Mouse (Mus musculus) cerebellum, adult 2 months (tissue): ENCODE measurements around the gene Pfkfb2. TPM values are rescaled to one million over a fixed set of nuclear protein-coding genes. Genes with fewer than 3 reads are reported as not detected.

ENCODE experiments used
- DNase-seq, 2 experiments: peaks; one replicate each; pipeline ENCODE4 v3.0.0; 2021
- H3K27ac ChIP-seq: fragments of 200-500 bp; 2 replicates; pipeline ENCODE4 v1.5.1; 2012; ENCODE audit warnings: low read length, control low read depth, inconsistent platforms; ENCODE audit not compliant: insufficient read depth
- H3K27me3 ChIP-seq: fragments of 200-500 bp; 2 replicates; pipeline ENCODE4 v1.6.1; 2012; ENCODE audit warnings: inconsistent platforms, mild to moderate bottlenecking, low read length, moderate library complexity; ENCODE audit not compliant: control insufficient read depth, insufficient read depth
- H3K4me1 ChIP-seq: fragments of 200-500 bp; 2 replicates; pipeline ENCODE4 v1.6.1; 2011; ENCODE audit warnings: low read length; ENCODE audit not compliant: control insufficient read depth, insufficient read depth
- H3K4me3 ChIP-seq: fragments of 200-500 bp; replicated peaks from 2 replicates; pipeline ENCODE3; 2011; ENCODE audit warnings: mild to moderate bottlenecking, low read depth, low read length, control low read depth; ENCODE audit not compliant: insufficient read depth
- CTCF ChIP-seq: fragments of 200-500 bp; IDR thresholded peaks from 2 replicates; pipeline ENCODE4 v1.5.1; 2011; ENCODE audit warnings: low read depth, mild to moderate bottlenecking, control low read depth, low read length, moderate library complexity, borderline replicate concordance; ENCODE audit not compliant: insufficient read depth
- POLR2A ChIP-seq: fragments of 200-500 bp; IDR thresholded peaks from 2 replicates; pipeline ENCODE4 v1.6.1; 2011; ENCODE audit warnings: low read length, control low read depth, borderline replicate concordance; ENCODE audit not compliant: insufficient read depth
- WGBS: fragments of 180-500 bp; shearing (Covaris S2); methylation state at CpG from one replicate; pipeline ENCODE4 v1.1.7; 2018; 5-methylcytosine and 5-hydroxymethylcytosine counted together
- polyA plus RNA-seq: library from polyadenylated mRNA; depleted of rRNA; stranded (reverse); fragments of >200 nt; gene quantifications from 2 replicates; pipeline ENCODE4 v1.2.3, GENCODE M21; 2012

Pfkfb2 gene
- polyA plus RNA-seq, 1 experiment: 42.6 TPM

DNA sequence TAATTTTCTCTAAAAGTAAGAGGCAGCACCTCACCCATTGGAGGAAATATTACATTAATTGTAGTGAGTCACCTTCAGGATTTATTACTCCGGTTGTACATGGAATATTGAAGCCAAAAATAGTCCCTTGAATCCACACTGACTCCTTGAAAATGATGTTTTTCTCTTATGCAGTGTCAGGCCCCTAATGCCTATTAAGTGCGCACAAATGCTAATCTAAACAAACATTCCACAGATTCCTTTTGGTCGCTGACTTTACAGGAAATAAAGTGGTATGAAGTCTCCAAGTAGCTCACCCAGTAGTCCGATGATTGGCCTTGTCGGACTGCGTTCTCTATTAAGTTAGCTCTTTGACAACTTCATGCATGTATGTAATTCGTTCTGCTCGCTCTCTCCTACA, 5.8 kb upstream of the Pfkfb2 start:
- Histone ChIP-seq H3K27me3 (no peaks in the 10 kb centered on the region), H3K4me1 (no peaks in the 10 kb centered on the region), H3K4me3 (no peak overlapping the region), H3K27ac (no peak overlapping the region)
- 84% methylated on average over 8 of the region's 8 CpGs for WGBS
- DNase-seq: no peak
- TF ChIP-seq POLR2A: no peak
- no peak for TF ChIP-seq CTCF

DNA sequence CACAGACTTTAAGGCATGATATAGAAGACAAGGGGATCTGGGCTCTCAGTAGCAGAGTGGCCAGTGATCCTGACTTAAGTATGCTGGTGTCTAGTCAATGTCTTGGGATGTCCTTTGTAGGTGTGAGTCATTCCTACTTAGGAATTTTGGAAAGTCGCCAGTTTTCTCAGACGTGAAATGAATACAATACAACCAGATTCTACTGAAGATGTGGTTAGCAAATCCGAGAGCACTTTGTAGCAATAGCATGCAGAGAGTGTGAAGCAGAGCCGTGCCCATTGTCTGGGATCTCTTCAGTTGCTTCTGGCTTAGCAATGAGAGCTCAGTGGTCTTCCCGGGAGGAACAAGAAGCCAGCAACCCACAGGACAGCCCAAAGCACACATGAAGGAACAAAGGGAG, 5.4 kb upstream of the Pfkfb2 start:
- Histone ChIP-seq H3K27ac (no peak overlapping the region), H3K4me1 (no peaks in the 10 kb centered on the region), H3K4me3 (no peak overlapping the region), H3K27me3 (no peaks in the 10 kb centered on the region)
- 38% methylated on average over 5 of the region's 5 CpGs for WGBS
- no peak for TF ChIP-seq POLR2A
- no peak for TF ChIP-seq CTCF
- DNase-seq: no peak

DNA sequence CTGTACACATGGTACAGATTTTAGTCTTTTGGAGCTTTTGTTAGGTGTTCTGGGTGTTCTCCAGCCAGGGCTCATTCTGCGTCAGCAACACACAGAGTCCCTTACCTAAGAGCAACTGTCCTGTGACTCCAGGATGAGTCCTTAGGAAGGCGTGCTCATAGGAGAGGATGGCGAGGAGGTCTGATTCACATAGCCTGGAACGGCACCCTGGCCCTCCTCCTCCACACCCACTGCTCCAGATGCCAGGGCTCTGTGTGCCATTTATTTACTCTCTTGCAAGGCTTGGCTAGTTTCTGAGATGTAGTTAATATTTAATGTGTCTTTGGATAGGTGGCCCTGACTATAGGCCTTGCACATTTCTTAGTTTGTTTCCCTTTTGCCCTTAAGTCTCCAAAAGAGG, 4.6 kb upstream of the Pfkfb2 start:
- Histone ChIP-seq H3K27me3 (no peaks in the 10 kb centered on the region), H3K4me1 (no peaks in the 10 kb centered on the region), H3K4me3 (no peak overlapping the region), H3K27ac (no peak overlapping the region)
- no peak for DNase-seq
- 89% methylated on average over 4 of the region's 4 CpGs for WGBS
- no peak for TF ChIP-seq POLR2A
- TF ChIP-seq CTCF: no peak

DNA sequence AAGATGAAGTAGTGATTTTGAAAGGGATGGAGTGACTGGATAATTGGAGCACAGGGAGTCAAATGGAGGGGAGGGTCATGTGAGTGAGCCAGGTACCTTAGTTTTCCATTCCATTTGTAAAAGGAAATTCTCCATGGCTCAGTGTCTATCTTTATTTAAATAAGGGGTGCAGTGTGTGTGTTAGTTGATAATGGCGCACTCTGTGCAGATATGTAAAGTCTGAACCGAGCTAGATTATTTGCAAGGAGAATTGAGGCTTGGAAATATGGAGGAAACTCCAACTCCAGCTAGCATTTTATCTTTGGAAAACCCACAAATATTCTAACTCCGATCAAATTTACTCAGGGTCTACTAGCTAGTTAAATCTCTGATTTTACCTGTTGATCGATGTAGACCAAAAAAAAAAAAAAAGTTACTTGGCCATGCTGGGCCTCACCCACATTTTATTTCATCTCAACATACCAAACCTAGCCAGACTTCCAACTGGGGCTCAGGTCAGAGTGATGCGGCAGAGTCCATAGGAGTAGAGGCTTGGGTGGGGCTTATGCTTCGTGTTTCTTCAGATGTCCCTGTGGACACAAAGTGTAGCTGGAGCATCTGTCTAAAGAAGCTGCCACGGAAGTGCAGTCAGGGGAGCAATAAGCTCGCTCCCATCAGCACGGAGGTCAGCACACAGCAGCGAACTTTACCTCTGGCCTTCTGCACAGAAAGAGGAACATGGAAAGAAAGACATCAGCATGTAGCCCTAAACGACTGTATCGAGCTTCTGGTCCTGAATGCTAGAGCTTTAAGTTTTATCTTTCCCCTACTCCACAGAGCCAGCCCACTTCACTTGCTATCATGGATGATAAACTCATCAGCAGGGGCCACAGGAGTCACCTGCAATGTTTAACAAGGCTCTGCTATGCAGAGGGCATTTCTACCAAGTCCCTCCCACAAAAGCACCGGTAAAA, 3.9 kb upstream of the Pfkfb2 start:
- Histone ChIP-seq H3K4me1 (no peaks in the 10 kb centered on the region), H3K27ac (no peak overlapping the region), H3K27me3 (no peaks in the 10 kb centered on the region), H3K4me3 (no peak overlapping the region)
- TF ChIP-seq POLR2A (no peak), CTCF (no peak)
- no peak for DNase-seq
- 90% methylated on average over 13 of the region's 13 CpGs for WGBS

GRCm38 (mm10) chr1:130731741-130732337, 2.8 kb upstream of the Pfkfb2 start, which contains the start of gene AA986860:
Gene AA986860 (plus strand): TSS chr1:130731976.
- TF ChIP-seq POLR2A (no peak), CTCF (no peak)
- DNase-seq: no peak
- WGBS: 35% methylated on average over 10 of the region's 10 CpGs

DNA sequence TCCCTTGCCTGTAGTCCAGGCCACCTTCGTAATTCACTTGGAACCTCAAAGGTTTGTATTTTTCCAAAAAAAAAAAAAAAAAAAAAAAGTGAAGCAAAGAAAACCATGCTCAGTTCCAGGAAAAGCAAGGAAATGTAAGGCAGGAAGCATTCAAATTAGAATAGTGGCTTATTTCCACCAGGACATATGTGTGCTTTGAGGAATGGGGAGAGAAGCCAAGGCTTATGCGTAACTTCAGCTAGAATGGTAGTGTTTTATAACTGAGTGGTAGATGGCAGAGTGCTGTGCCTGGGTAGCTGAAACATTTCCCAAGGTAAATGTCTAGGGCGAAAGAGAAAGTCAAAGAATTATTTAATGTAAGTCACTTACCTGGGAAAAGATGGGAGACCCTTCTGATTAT, 345 bp downstream of the Pfkfb2 start:
- Histone ChIP-seq H3K27me3 (no peaks in the 10 kb centered on the region), H3K4me1 (no peaks in the 10 kb centered on the region; the same call in 1 of the 2 replicates), H3K4me3 (no peak overlapping the region), H3K27ac (no peak overlapping the region)
- TF ChIP-seq POLR2A (no peak), CTCF (no peak)
- WGBS: 53% methylated on average over 3 of the region's 3 CpGs
- no peak for DNase-seq

More at GRCm38 (mm10) chr1:130731741-130732337, 2.8 kb upstream of the Pfkfb2 start, which contains the start of gene AA986860:
- Histone ChIP-seq H3K4me3 (no peak within 1 kb of the TSS), H3K27me3 (no peaks in the 10 kb centered on the region), H3K27ac (no peak within 1 kb of the TSS), H3K4me1 (no peaks in the 10 kb centered on the region)

DNA sequence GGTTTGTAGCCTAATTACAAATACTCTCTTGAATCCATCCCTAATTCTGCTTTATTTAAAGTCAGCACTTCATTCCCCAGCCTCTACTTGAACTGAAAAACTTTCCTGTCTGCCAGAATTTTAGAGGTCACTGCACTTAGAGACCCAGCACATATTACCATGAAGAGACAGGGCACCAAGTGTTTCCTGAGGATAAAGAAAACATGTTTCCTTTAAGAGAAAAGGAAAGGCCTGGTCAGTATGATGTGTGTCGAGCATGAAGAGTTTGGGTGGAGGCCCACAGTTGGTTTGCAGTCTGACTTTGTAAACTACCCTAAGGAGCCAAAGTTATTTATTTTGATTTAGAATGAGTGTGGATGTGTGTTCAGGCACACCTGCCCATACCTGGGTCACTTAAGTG, 983 bp downstream of the Pfkfb2 start:
- WGBS: 79% methylated on average over 1 of the region's 1 CpGs
- Histone ChIP-seq H3K27ac (no peak overlapping the region), H3K4me1 (no peaks in the 10 kb centered on the region; the same call in 1 of the 2 replicates), H3K27me3 (no peaks in the 10 kb centered on the region), H3K4me3 (no peak overlapping the region)
- TF ChIP-seq CTCF (no peak), POLR2A (no peak)
- DNase-seq: no peak

DNA sequence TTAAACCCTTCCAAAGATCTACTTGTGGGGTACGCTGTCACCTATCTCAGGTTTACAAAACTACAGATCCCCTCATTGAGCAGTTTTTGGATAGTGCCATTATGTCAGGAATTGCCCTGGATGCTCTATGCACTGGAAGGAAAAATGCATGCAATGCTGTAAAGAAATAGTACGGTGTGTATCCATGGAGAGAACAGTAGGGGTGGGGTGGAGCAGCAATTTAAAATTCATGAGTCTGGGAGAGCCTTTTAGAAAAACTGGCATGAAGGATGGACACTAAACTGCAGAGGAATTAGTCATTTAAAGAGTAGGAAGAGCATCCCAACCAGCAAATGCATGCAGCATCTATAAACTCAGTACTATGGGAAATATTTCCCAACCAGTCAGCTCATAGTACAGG, 2.7 kb downstream of the Pfkfb2 start:
- DNase-seq: no peak
- WGBS: 62% methylated on average over 2 of the region's 2 CpGs
- TF ChIP-seq POLR2A (no peak), CTCF (no peak)
- Histone ChIP-seq H3K4me1 (no peaks in the 10 kb centered on the region; the same call in 1 of the 2 replicates), H3K27me3 (no peaks in the 10 kb centered on the region), H3K4me3 (no peak overlapping the region), H3K27ac (no peak overlapping the region)

- DNase-seq: no peak
- WGBS: 82% methylated on average over 5 of the region's 5 CpGs
Measured at GRCm38 (mm10) chr1:130724206-130724605, 4.8 kb downstream of the Pfkfb2 start.

More at GRCm38 (mm10) chr1:130724206-130724605, 4.8 kb downstream of the Pfkfb2 start:
- TF ChIP-seq POLR2A: no peak
- Histone ChIP-seq H3K4me3 (no peak overlapping the region), H3K27me3 (no peaks in the 10 kb centered on the region), H3K27ac (no peak overlapping the region), H3K4me1 (no peaks in the 10 kb centered on the region; the same call in 1 of the 2 replicates)
